In the genomic region with DNA sequence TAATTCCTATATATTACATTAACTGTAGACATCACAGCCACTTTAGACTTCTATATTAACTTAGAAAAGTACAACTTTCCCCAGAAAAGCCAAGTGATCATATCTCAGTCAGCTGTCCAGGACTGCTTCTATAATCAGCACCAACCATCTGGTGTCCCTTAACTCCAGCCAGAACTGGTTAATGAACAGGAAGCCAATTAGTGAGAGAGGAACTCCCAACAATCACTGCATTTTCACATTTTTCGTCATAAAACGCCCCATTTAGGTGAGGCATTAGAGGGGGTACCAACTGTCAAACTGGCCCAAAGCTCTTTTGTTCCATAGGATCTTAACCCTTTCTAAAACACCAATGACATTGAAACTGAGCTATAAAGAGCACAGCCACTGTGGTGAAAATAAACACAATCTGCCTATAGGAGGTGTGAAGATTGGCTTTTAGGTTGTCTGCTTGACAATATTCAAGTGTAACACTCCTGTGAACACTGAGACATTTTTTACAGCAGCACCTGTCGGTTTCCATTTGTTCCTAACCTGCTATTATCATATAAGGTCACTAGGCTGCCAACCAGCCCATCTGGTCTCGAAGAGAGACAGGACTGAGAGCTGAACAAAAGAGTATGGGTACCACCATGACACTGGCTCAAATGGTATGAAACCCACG, we compare ENCODE assay signal across 21 mouse cellular contexts.
DNase-seq lines count a peak whose midpoint lies in the region; ATAC-seq and TF ChIP-seq lines count a peak whose summit lies in the region.
"Had no signal": no experiment of that assay in that cellular context is flagged by ENCODE, and none has a peak within 500 bp of the region (broad histone marks: within the 10 kb centered on the region; RNA-seq: fewer than 3 reads in every experiment).

No protein-coding gene starts in this region.

- H3K36me3 ChIP-seq in hindbrain, postnatal 0 days (ENCODE audit: insufficient read depth, low read length): peaks cover 7% of the 10 kb centered on the region; the same call in 1 of the 2 replicates
- H3K36me3 ChIP-seq in hindbrain, embryonic 11.5 days (ENCODE audit: control insufficient read depth, insufficient read depth, low read length): no peaks in the 10 kb centered on the region
- peaks cover 12% of the 10 kb centered on the region for H3K36me3 ChIP-seq in forebrain, embryonic 13.5 days (ENCODE audit: poor library complexity, severe bottlenecking)
- peaks cover 9% of the 10 kb centered on the region; the same call in 1 of the 2 replicates for H3K36me3 ChIP-seq in midbrain, embryonic 14.5 days (ENCODE audit: control insufficient read depth, insufficient read depth, low read length)

- no peaks in the 10 kb centered on the region for H3K4me1 ChIP-seq in hindbrain, postnatal 0 days (ENCODE audit: insufficient read depth, low read length)
- H3K4me1 ChIP-seq in hindbrain, embryonic 11.5 days (replicated peaks; ENCODE audit: control insufficient read depth, insufficient read depth, low read length): no peaks in the 10 kb centered on the region
- no peaks in the 10 kb centered on the region; the same call in 1 of the 2 replicates for H3K4me1 ChIP-seq in forebrain, embryonic 13.5 days
- H3K4me1 ChIP-seq in midbrain, embryonic 14.5 days (ENCODE audit: control insufficient read depth, insufficient read depth, low read length): no peaks in the 10 kb centered on the region
- H3K4me1 ChIP-seq: kidney, embryonic 15.5 days; limb, embryonic 12.5 days; midbrain, embryonic 15.5 days; stomach, embryonic 15.5 days had no signal

- H3K27ac ChIP-seq in hindbrain, postnatal 0 days: no peak overlapping the region
- no peak overlapping the region for H3K27ac ChIP-seq in hindbrain, embryonic 11.5 days (ENCODE audit: low read depth, low read length)
- peak overlapping the region; percentile 61 for H3K27ac ChIP-seq in forebrain, embryonic 13.5 days
- H3K27ac ChIP-seq in midbrain, embryonic 14.5 days (replicated peaks; ENCODE audit: low read depth, low read length): no peak overlapping the region
- H3K27ac ChIP-seq: kidney, embryonic 15.5 days; left cerebral cortex, adult 2 months; limb, embryonic 12.5 days; liver, embryonic 14.5 days; midbrain, embryonic 15.5 days; stomach, embryonic 15.5 days had no signal

- 78% methylated on average over 5 of the region's 5 CpGs for WGBS in hindbrain, postnatal 0 days
- 86% methylated on average over 5 of the region's 5 CpGs for WGBS in hindbrain, embryonic 11.5 days
- WGBS in forebrain, embryonic 13.5 days: 62% methylated on average over 5 of the region's 5 CpGs
- 87% methylated on average over 5 of the region's 5 CpGs for WGBS in midbrain, embryonic 14.5 days

- H3K9ac ChIP-seq in hindbrain, postnatal 0 days (replicated peaks; ENCODE audit: low read length): no peak overlapping the region
- no peak overlapping the region for H3K9ac ChIP-seq in hindbrain, embryonic 11.5 days (ENCODE audit: low read depth, low read length)
- no peak overlapping the region for H3K9ac ChIP-seq in forebrain, embryonic 13.5 days
- H3K9ac ChIP-seq in midbrain, embryonic 14.5 days (replicated peaks; ENCODE audit: low read length): no peak overlapping the region
- H3K9ac ChIP-seq: kidney, embryonic 15.5 days; limb, embryonic 12.5 days; liver, embryonic 14.5 days; midbrain, embryonic 15.5 days; stomach, embryonic 15.5 days had no signal

- no peak overlapping the region for H3K4me3 ChIP-seq in hindbrain, postnatal 0 days (ENCODE audit: low read length)
- H3K4me3 ChIP-seq in hindbrain, embryonic 11.5 days (ENCODE audit: low read depth, low read length): no peak overlapping the region
- no peak overlapping the region for H3K4me3 ChIP-seq in forebrain, embryonic 13.5 days
- no peak overlapping the region for H3K4me3 ChIP-seq in midbrain, embryonic 14.5 days (replicated peaks; ENCODE audit: low read depth, low read length)
- H3K4me3 ChIP-seq: kidney, embryonic 15.5 days; left cerebral cortex, adult 2 months; limb, embryonic 12.5 days; midbrain, embryonic 15.5 days; stomach, embryonic 15.5 days had no signal

- no peak; the same call in 1 of the 2 replicates for ATAC-seq in hindbrain, postnatal 0 days
- ATAC-seq in hindbrain, embryonic 11.5 days (ENCODE audit: low FRiP score): no peak
- ATAC-seq in forebrain, embryonic 13.5 days: peak; percentile 91
- no peak for ATAC-seq in midbrain, embryonic 14.5 days (ENCODE audit: low FRiP score, low TSS enrichment)
- ATAC-seq: midbrain, embryonic 15.5 days had no signal

- peak; percentile 24 for DNase-seq in hindbrain, postnatal 0 days (ENCODE audit: low spot score)
- no peak for DNase-seq in hindbrain, embryonic 11.5 days (ENCODE audit: low spot score)
- peak; percentile 30 for DNase-seq in brain, embryonic 18.5 days (ENCODE audit: low read depth, low spot score)
- DNase-seq in cerebellum, adult 8-10 months: peak; percentile 50
- DNase-seq in spleen, postnatal 10 days (ENCODE audit: low spot score in 2 of 2): no peak
- no peak for DNase-seq in midbrain, embryonic 14.5 days
- DNase-seq in heart, adult 8-10 months (ENCODE audit: low spot score): no peak
- DNase-seq: adrenal gland, postnatal 14 days; gastrocnemius, postnatal 25 days; heart, postnatal 36 days; right cerebral cortex, adult 18-20 months; spleen, adult 18-20 months; thymus, postnatal 25 days had no signal

- no peaks in the 10 kb centered on the region for H3K9me3 ChIP-seq in hindbrain, postnatal 0 days (ENCODE audit: low read length)
- no peaks in the 10 kb centered on the region for H3K9me3 ChIP-seq in hindbrain, embryonic 11.5 days (ENCODE audit: control insufficient read depth, low read length)
- H3K9me3 ChIP-seq in forebrain, embryonic 13.5 days (replicated peaks): no peaks in the 10 kb centered on the region
- no peaks in the 10 kb centered on the region for H3K9me3 ChIP-seq in midbrain, embryonic 14.5 days (ENCODE audit: control insufficient read depth, low read length)
- H3K9me3 ChIP-seq: kidney, embryonic 15.5 days; limb, embryonic 12.5 days; midbrain, embryonic 15.5 days; stomach, embryonic 15.5 days had no signal

- no peak overlapping the region for H3K4me2 ChIP-seq in hindbrain, postnatal 0 days (ENCODE audit: low read depth, low read length)
- no peak overlapping the region for H3K4me2 ChIP-seq in hindbrain, embryonic 11.5 days (replicated peaks; ENCODE audit: low read depth, low read length)
- no peak overlapping the region for H3K4me2 ChIP-seq in forebrain, embryonic 13.5 days
- H3K4me2 ChIP-seq in midbrain, embryonic 14.5 days (ENCODE audit: low read length): no peak overlapping the region
- H3K4me2 ChIP-seq: heart, embryonic 11.5 days; kidney, embryonic 15.5 days; limb, embryonic 12.5 days; midbrain, embryonic 15.5 days; stomach, embryonic 15.5 days had no signal

- TF ChIP-seq CTCF in hindbrain, postnatal 0 days (IDR thresholded peaks at IDR 0.05; ENCODE audit: low read depth): no peak

- no peaks in the 10 kb centered on the region for H3K27me3 ChIP-seq in hindbrain, postnatal 0 days (ENCODE audit: insufficient read depth, low read length)
- H3K27me3 ChIP-seq in hindbrain, embryonic 11.5 days (ENCODE audit: control insufficient read depth, insufficient read depth, low read length): no peaks in the 10 kb centered on the region
- no peaks in the 10 kb centered on the region for H3K27me3 ChIP-seq in forebrain, embryonic 13.5 days
- H3K27me3 ChIP-seq in midbrain, embryonic 14.5 days (ENCODE audit: control insufficient read depth, insufficient read depth, low read length): no peaks in the 10 kb centered on the region
- H3K27me3 ChIP-seq: kidney, embryonic 15.5 days; limb, embryonic 12.5 days; midbrain, embryonic 15.5 days; stomach, embryonic 15.5 days had no signal

Comparison
In these comparisons a context has a peak if more than half of its experiments do, and no peak if none do; other contexts are left out.
1. DNase-seq: peak in hindbrain, postnatal 0 days (single experiment), brain, embryonic 18.5 days (single experiment) and cerebellum, adult 8-10 months (single experiment); none in hindbrain, embryonic 11.5 days (single experiment), spleen, postnatal 10 days (0 of 2), midbrain, embryonic 14.5 days (single experiment) and heart, adult 8-10 months (single experiment).